In genomic region chr12:17691891-17692321, GRCm38 (mm10) we compare ENCODE assay signal across 8 mouse cellular contexts. TPM values are rescaled to one million over a fixed set of nuclear protein-coding genes. Genes with fewer than 3 reads are reported as not detected.
DNase-seq lines count a peak whose midpoint lies in the region; ATAC-seq lines count a peak whose summit lies in the region.

No protein-coding gene starts in this region.

- WGBS in heart, embryonic 11.5 days (ENCODE audit: insufficient replicate concordance), result 1% methylated on average over 23 of the region's 23 CpGs
- WGBS in kidney, embryonic 16.5 days, result under 1% methylated on average over 23 of the region's 23 CpGs
- 0% methylated on average over 23 of the region's 23 CpGs for WGBS in macrophage (ENCODE audit: missing documents)
- WGBS in stomach, embryonic 16.5 days, result 2% methylated on average over 23 of the region's 23 CpGs

- peak overlapping the region; percentile 79 for H3K4me3 ChIP-seq in brown adipose tissue, adult 24 weeks (ENCODE audit: insufficient read depth, low read depth, low read length)
- peak overlapping the region; percentile 60 for H3K4me3 ChIP-seq in heart, embryonic 11.5 days (ENCODE audit: low read depth, low read length)
- peak overlapping the region; percentile 80 for H3K4me3 ChIP-seq in kidney, embryonic 16.5 days (ENCODE audit: low read length)
- H3K4me3 ChIP-seq in macrophage (ENCODE audit: inconsistent target), result peak overlapping the region; percentile 86
- H3K4me3 ChIP-seq in stomach, embryonic 16.5 days (replicated peaks; ENCODE audit: low read length), result peak overlapping the region; percentile 63

- peak overlapping the region; percentile 68 for H3K9ac ChIP-seq in heart, embryonic 11.5 days (ENCODE audit: low read depth, low read length)
- peak overlapping the region; percentile 88 for H3K9ac ChIP-seq in kidney, embryonic 16.5 days (replicated peaks; ENCODE audit: low read length)
- peak overlapping the region; percentile 76 for H3K9ac ChIP-seq in stomach, embryonic 16.5 days (ENCODE audit: low read length)

- no peak for ATAC-seq in heart, embryonic 11.5 days (replicated peaks; ENCODE audit: insufficient number of reproducible peaks, low FRiP score, low TSS enrichment)
- ATAC-seq in kidney, embryonic 16.5 days (ENCODE audit: low FRiP score, low TSS enrichment), result no peak
- no peak for ATAC-seq in stomach, embryonic 16.5 days (ENCODE audit: insufficient read depth, low FRiP score)

- H3K27me3 ChIP-seq in heart, embryonic 11.5 days (ENCODE audit: control insufficient read depth, insufficient read depth, low read length), result no peaks in the 10 kb centered on the region
- H3K27me3 ChIP-seq in kidney, embryonic 16.5 days (ENCODE audit: insufficient read depth, low read length), result no peaks in the 10 kb centered on the region
- no peaks in the 10 kb centered on the region for H3K27me3 ChIP-seq in stomach, embryonic 16.5 days (ENCODE audit: control insufficient read depth, insufficient read depth, low read length)

- H3K9me3 ChIP-seq in heart, embryonic 11.5 days (replicated peaks; ENCODE audit: control insufficient read depth, low read length), result no peaks in the 10 kb centered on the region
- H3K9me3 ChIP-seq in kidney, embryonic 16.5 days (ENCODE audit: low read length), result no peaks in the 10 kb centered on the region
- no peaks in the 10 kb centered on the region for H3K9me3 ChIP-seq in stomach, embryonic 16.5 days (replicated peaks; ENCODE audit: control insufficient read depth, low read length)

- H3K4me2 ChIP-seq in heart, embryonic 11.5 days, result peak overlapping the region; percentile 87
- peak overlapping the region; percentile 73 for H3K4me2 ChIP-seq in kidney, embryonic 16.5 days (replicated peaks; ENCODE audit: low read depth, low read length)
- peak overlapping the region; percentile 91 for H3K4me2 ChIP-seq in stomach, embryonic 16.5 days (ENCODE audit: low read depth, low read length)

- peak overlapping the region; percentile 62 for H3K27ac ChIP-seq in brown adipose tissue, adult 24 weeks (replicated peaks; ENCODE audit: low read depth, low read length)
- H3K27ac ChIP-seq in heart, embryonic 11.5 days (ENCODE audit: low read depth, low read length), result no peak overlapping the region
- no peak overlapping the region for H3K27ac ChIP-seq in kidney, embryonic 16.5 days (ENCODE audit: low read length)
- H3K27ac ChIP-seq in macrophage, result peak overlapping the region; percentile 69
- peak overlapping the region; percentile 65; the same call in 1 of the 2 replicates for H3K27ac ChIP-seq in stomach, embryonic 16.5 days (ENCODE audit: low read length)

- H3K79me2 ChIP-seq in macrophage (ENCODE audit: inconsistent target), result peaks cover 61% of the 10 kb centered on the region

- DNase-seq in spleen, adult 18-20 months, result peak; percentile 26 to 45
- DNase-seq in spleen, postnatal 4 days (ENCODE audit: low spot score in 2 of 2), result no peak
- no peak for DNase-seq in adipocyte (ENCODE audit: low spot score)

- peaks cover 25% of the 10 kb centered on the region; the same call in 1 of the 2 replicates for H3K4me1 ChIP-seq in brown adipose tissue, adult 24 weeks (ENCODE audit: control insufficient read depth, insufficient read depth, insufficient read length, low read length)
- 0 out of 2 replicates have a peak, but pooled peaks cover 3% of the 10 kb centered on the region for H3K4me1 ChIP-seq in heart, embryonic 11.5 days (ENCODE audit: control insufficient read depth, insufficient read depth, low read length)
- H3K4me1 ChIP-seq in kidney, embryonic 16.5 days (ENCODE audit: insufficient read depth, low read length), result peaks cover 35% of the 10 kb centered on the region
- H3K4me1 ChIP-seq in stomach, embryonic 16.5 days (ENCODE audit: control insufficient read depth, insufficient read depth, low read length), result peaks cover 25% of the 10 kb centered on the region

- no peaks in the 10 kb centered on the region for H3K36me3 ChIP-seq in heart, embryonic 11.5 days (ENCODE audit: control insufficient read depth, insufficient read depth, low read length)
- H3K36me3 ChIP-seq in kidney, embryonic 16.5 days (ENCODE audit: insufficient read depth, low read length), result no peaks in the 10 kb centered on the region
- no peaks in the 10 kb centered on the region for H3K36me3 ChIP-seq in macrophage (ENCODE audit: inconsistent target)
- no peaks in the 10 kb centered on the region for H3K36me3 ChIP-seq in stomach, embryonic 16.5 days (ENCODE audit: control insufficient read depth, insufficient read depth, low read length)

RNA-seq across cellular contexts. Expression of gene Hpcal1, which starts 1.2 kb away (rescaled TPM):
- polyA plus RNA-seq in brown adipose tissue, adult 24 weeks (2012; ENCODE audit: insufficient read depth, insufficient read length, missing spikeins), result 7.2 and 8.0 TPM in 2 replicates
- polyA plus RNA-seq in heart, embryonic 11.5 days (2014; fragmentation: Nextera tagmentation; extraction: Ambion mirVana), result 22.1 and 22.9 TPM in 2 replicates
- 59.3 and 62.0 TPM in 2 replicates for polyA plus RNA-seq in kidney, embryonic 16.5 days (2015; fragmentation: Nextera tagmentation; extraction: Ambion mirVana)
- total RNA-seq in macrophage (2018; cell fraction: chromatin; rRNA removed), result 10 to 100 TPM in 25 of 26 experiments, 1 to 10 TPM in 1; 7.3 to 55.5 (median 28.3) TPM
- total RNA-seq in macrophage (2018; cell fraction: cytosol; rRNA removed), result 100 to 1,000 TPM; 125 to 174 (median 149) TPM
- total RNA-seq in macrophage (2018; cell fraction: nucleus; rRNA removed), result 100 to 1,000 TPM in 4 of 26 experiments, 10 to 100 TPM in 22; 40.3 to 121 (median 76.1) TPM
- 131 to 142 TPM (median 142 TPM) in 3 replicates for polyA plus RNA-seq in macrophage (2018)
- polyA plus RNA-seq in stomach, embryonic 16.5 days (2015; fragmentation: Nextera tagmentation; extraction: Ambion mirVana), result 64.1 and 72.2 TPM in 2 replicates

Comparison
In these comparisons a context has a peak if more than half of its experiments do, and no peak if none do; other contexts are left out.
1. DNase-seq: peak in spleen, adult 18-20 months (2 of 2); none in spleen, postnatal 4 days (0 of 2) and adipocyte (single experiment).
2. H3K27ac ChIP-seq: peak in brown adipose tissue, adult 24 weeks (single experiment), macrophage (single experiment) and stomach, embryonic 16.5 days (single experiment); none in heart, embryonic 11.5 days (single experiment) and kidney, embryonic 16.5 days (single experiment).
3. Peak in every context shown above with its lines, with median percentiles within 50 percentile points of each other: H3K4me3 ChIP-seq, H3K4me2 ChIP-seq and H3K9ac ChIP-seq.